Mouse (Mus musculus) midbrain, embryonic 15.5 days (tissue): ENCODE data around the gene Zbtb6. TPM values are rescaled to one million over a fixed set of nuclear protein-coding genes. Genes with fewer than 3 reads are reported as not detected.
A peak's percentile ranks its signal among the peaks of the same experiment; 100 is the strongest.

Source experiments
- ATAC-seq: fragments of 200-750 bp; cut with Nextera tagmentation; replicated peaks from 2 replicates; pipeline ENCODE4 v1.8.0; 2017; ENCODE audit warnings: moderate TSS enrichment
- H3K27ac ChIP-seq: fragments of 300-500 bp; sonication (generic); 2 replicates; pipeline ENCODE4 v1.5.1; 2015; ENCODE audit warnings: mild to moderate bottlenecking, inconsistent platforms
- H3K27me3 ChIP-seq: fragments of 300-500 bp; sonication (generic); replicated peaks from 2 replicates; pipeline ENCODE4 v1.6.1; 2015; ENCODE audit warnings: inconsistent platforms
- H3K36me3 ChIP-seq: fragments of 300-500 bp; sonication (generic); replicated peaks from 2 replicates; pipeline ENCODE4 v1.6.1; 2015; ENCODE audit warnings: inconsistent platforms
- H3K4me1 ChIP-seq: fragments of 300-500 bp; sonication (generic); 2 replicates; pipeline ENCODE4 v1.6.1; 2015; ENCODE audit warnings: inconsistent platforms
- H3K4me2 ChIP-seq: fragments of 300-500 bp; sonication (generic); 2 replicates; pipeline ENCODE4 v1.6.1; 2015; ENCODE audit warnings: inconsistent platforms, mild to moderate bottlenecking, moderate library complexity
- H3K4me3 ChIP-seq: fragments of 300-500 bp; sonication (generic); 2 replicates; pipeline ENCODE4 v1.5.1; 2015; ENCODE audit warnings: mild to moderate bottlenecking, inconsistent platforms
- H3K9ac ChIP-seq: fragments of 300-500 bp; sonication (generic); 2 replicates; pipeline ENCODE4 v1.6.1; 2015; ENCODE audit warnings: mild to moderate bottlenecking, inconsistent platforms
- H3K9me3 ChIP-seq: fragments of 300-500 bp; sonication (generic); 2 replicates; pipeline ENCODE4 v1.6.1; 2016; ENCODE audit warnings: inconsistent platforms
- WGBS: fragments of 180-500 bp; shearing (Covaris S2); methylation state at CpG from one replicate; pipeline ENCODE4 v1.1.7; 2015; ENCODE audit warnings: mixed read lengths; 5-methylcytosine and 5-hydroxymethylcytosine counted together
- polyA plus RNA-seq: library from polyadenylated mRNA; unstranded; fragments of >200 nt; fragmentation: Nextera tagmentation; extraction: Ambion mirVana; gene quantifications from 2 replicates; pipeline ENCODE4 v1.2.1, GENCODE M21; 2015

Zbtb6 gene
- polyA plus RNA-seq: 15.6 and 17.5 TPM in 2 replicates

GRCm38 (mm10) chr2:37442611-37443591, at the start of gene Zbtb6, which contains the start of the genes Zbtb26 and Rabgap1:
TSS of gene Zbtb6 (minus strand) at chr2:37443171.
TSS of gene Zbtb26 (minus strand) at chr2:37443135.
TSS of gene Rabgap1 (plus strand) at chr2:37443279.
- H3K27me3 ChIP-seq: no peaks in the 10 kb centered on the region
- H3K27ac ChIP-seq: peak within 1 kb of the TSS; percentile 90
- WGBS: under 1% methylated on average over 51 of the region's 51 CpGs
- H3K4me3 ChIP-seq: peak within 1 kb of the TSS; percentile 91
- peaks cover 30% of the 10 kb centered on the region for H3K4me1 ChIP-seq
- no peaks in the 10 kb centered on the region for H3K9me3 ChIP-seq
- peak within 1 kb of the TSS; percentile 62 for H3K4me2 ChIP-seq
- H3K9ac ChIP-seq: peak within 1 kb of the TSS; percentile 96
- H3K36me3 ChIP-seq: no peaks in the 10 kb centered on the region
- ATAC-seq: peak; percentile 99

GRCm38 (mm10) chr2:37488956-37489355, 46.0 kb upstream of the Zbtb6 start:
- H3K4me2 ChIP-seq: no peak overlapping the region
- H3K27me3 ChIP-seq: no peaks in the 10 kb centered on the region
- H3K27ac ChIP-seq: no peak overlapping the region
- 96% methylated on average over 2 of the region's 2 CpGs for WGBS
- no peaks in the 10 kb centered on the region for H3K9me3 ChIP-seq
- ATAC-seq: no peak
- peaks cover 33% of the 10 kb centered on the region for H3K36me3 ChIP-seq
- no peak overlapping the region for H3K9ac ChIP-seq
- H3K4me1 ChIP-seq: no peaks in the 10 kb centered on the region
- H3K4me3 ChIP-seq: no peak overlapping the region

GRCm38 (mm10) chr2:37486408-37486807, 43.4 kb upstream of the Zbtb6 start:
- Histone ChIP-seq H3K9me3 (no peaks in the 10 kb centered on the region), H3K4me2 (no peak overlapping the region), H3K27ac (no peak overlapping the region), H3K9ac (no peak overlapping the region), H3K36me3 (peaks cover 33% of the 10 kb centered on the region), H3K4me1 (no peaks in the 10 kb centered on the region), H3K27me3 (no peaks in the 10 kb centered on the region), H3K4me3 (no peak overlapping the region)
- no peak for ATAC-seq

- no peak overlapping the region for H3K4me2 ChIP-seq
- no peaks in the 10 kb centered on the region for H3K4me1 ChIP-seq
- H3K36me3 ChIP-seq: peaks cover 32% of the 10 kb centered on the region
- 94% methylated on average over 1 of the region's 1 CpGs for WGBS
- no peak overlapping the region for H3K27ac ChIP-seq
- H3K4me3 ChIP-seq: no peak overlapping the region
- H3K9ac ChIP-seq: no peak overlapping the region
- no peak for ATAC-seq
- no peaks in the 10 kb centered on the region for H3K9me3 ChIP-seq
- no peaks in the 10 kb centered on the region for H3K27me3 ChIP-seq
Measured at GRCm38 (mm10) chr2:37485370-37485769, 42.4 kb upstream of the Zbtb6 start.

- no peak overlapping the region for H3K4me3 ChIP-seq
Measured at GRCm38 (mm10) chr2:37484165-37484564, 41.2 kb upstream of the Zbtb6 start.

GRCm38 (mm10) chr2:37480039-37480438, 37.1 kb upstream of the Zbtb6 start:
- Histone ChIP-seq H3K4me1 (no peaks in the 10 kb centered on the region), H3K27ac (no peak overlapping the region), H3K36me3 (peaks cover 38% of the 10 kb centered on the region), H3K4me2 (no peak overlapping the region), H3K4me3 (no peak overlapping the region), H3K27me3 (no peaks in the 10 kb centered on the region), H3K9ac (no peak overlapping the region), H3K9me3 (no peaks in the 10 kb centered on the region)
- no peak for ATAC-seq
- WGBS: 94% methylated on average over 2 of the region's 2 CpGs

More at GRCm38 (mm10) chr2:37484165-37484564, 41.2 kb upstream of the Zbtb6 start:
- ATAC-seq: no peak
- no peaks in the 10 kb centered on the region for H3K27me3 ChIP-seq
- peaks cover 20% of the 10 kb centered on the region for H3K36me3 ChIP-seq
- 90% methylated on average over 2 of the region's 2 CpGs for WGBS
- H3K27ac ChIP-seq: no peak overlapping the region
- H3K4me1 ChIP-seq: no peaks in the 10 kb centered on the region
- H3K4me2 ChIP-seq: no peak overlapping the region
- H3K9me3 ChIP-seq: no peaks in the 10 kb centered on the region
- H3K9ac ChIP-seq: no peak overlapping the region

- H3K36me3 ChIP-seq: peaks cover 40% of the 10 kb centered on the region
- H3K27ac ChIP-seq: no peak overlapping the region
- no peaks in the 10 kb centered on the region for H3K9me3 ChIP-seq
- no peak overlapping the region for H3K4me3 ChIP-seq
- no peak overlapping the region for H3K4me2 ChIP-seq
- no peak overlapping the region for H3K9ac ChIP-seq
- no peaks in the 10 kb centered on the region for H3K4me1 ChIP-seq
- no peak for ATAC-seq
- no peaks in the 10 kb centered on the region for H3K27me3 ChIP-seq
Measured at GRCm38 (mm10) chr2:37479559-37479958, 36.6 kb upstream of the Zbtb6 start.

GRCm38 (mm10) chr2:37466266-37466665, 23.3 kb upstream of the Zbtb6 start:
- H3K4me3 ChIP-seq: no peak overlapping the region
- H3K9ac ChIP-seq: no peak overlapping the region
- no peaks in the 10 kb centered on the region for H3K9me3 ChIP-seq
- H3K36me3 ChIP-seq: peaks cover 8% of the 10 kb centered on the region; the same call in 1 of the 2 replicates
- no peaks in the 10 kb centered on the region for H3K27me3 ChIP-seq
- no peak overlapping the region for H3K27ac ChIP-seq
- WGBS: 96% methylated on average over 4 of the region's 4 CpGs
- no peaks in the 10 kb centered on the region for H3K4me1 ChIP-seq
- H3K4me2 ChIP-seq: no peak overlapping the region
- ATAC-seq: no peak

- Histone ChIP-seq H3K36me3 (no peaks in the 10 kb centered on the region), H3K9me3 (no peaks in the 10 kb centered on the region), H3K4me3 (no peak overlapping the region), H3K4me2 (no peak overlapping the region), H3K27me3 (no peaks in the 10 kb centered on the region), H3K4me1 (no peaks in the 10 kb centered on the region), H3K27ac (no peak overlapping the region), H3K9ac (no peak overlapping the region)
- no peak for ATAC-seq
- WGBS: 95% methylated on average over 4 of the region's 4 CpGs
Measured at GRCm38 (mm10) chr2:37460707-37461106, 17.7 kb upstream of the Zbtb6 start.

GRCm38 (mm10) chr2:37452376-37452760, 9.4 kb upstream of the Zbtb6 start:
- Histone ChIP-seq H3K4me2 (peak overlapping the region; percentile 64), H3K27ac (peak overlapping the region; percentile 88), H3K9ac (peak overlapping the region; percentile 83), H3K4me1 (peaks cover 23% of the 10 kb centered on the region), H3K9me3 (no peaks in the 10 kb centered on the region), H3K4me3 (peak overlapping the region; percentile 82), H3K27me3 (no peaks in the 10 kb centered on the region), H3K36me3 (no peaks in the 10 kb centered on the region)
- WGBS: under 1% methylated on average over 23 of the region's 24 CpGs
- ATAC-seq: peak; percentile 89

- peak overlapping the region; percentile 88 for H3K27ac ChIP-seq
- H3K4me1 ChIP-seq: peaks cover 23% of the 10 kb centered on the region
- no peaks in the 10 kb centered on the region for H3K9me3 ChIP-seq
- H3K36me3 ChIP-seq: no peaks in the 10 kb centered on the region
- peak overlapping the region; percentile 82 for H3K4me3 ChIP-seq
- peak overlapping the region; percentile 64 for H3K4me2 ChIP-seq
- H3K9ac ChIP-seq: peak overlapping the region; percentile 83
- H3K27me3 ChIP-seq: no peaks in the 10 kb centered on the region
- 8% methylated on average over 37 of the region's 44 CpGs for WGBS
- ATAC-seq: peak; percentile 98
Measured at GRCm38 (mm10) chr2:37451667-37452375, 8.8 kb upstream of the Zbtb6 start.

- H3K9me3 ChIP-seq: no peaks in the 10 kb centered on the region
- peak overlapping the region; percentile 96 for H3K27ac ChIP-seq
- H3K4me2 ChIP-seq: peak overlapping the region; percentile 80
- peak; percentile 40 for ATAC-seq
- H3K4me3 ChIP-seq: peak overlapping the region; percentile 74
- H3K9ac ChIP-seq: peak overlapping the region; percentile 76
- 17% methylated on average over 7 of the region's 7 CpGs for WGBS
- peaks cover 21% of the 10 kb centered on the region for H3K4me1 ChIP-seq
- peaks cover 7% of the 10 kb centered on the region; the same call in 1 of the 2 replicates for H3K36me3 ChIP-seq
- no peaks in the 10 kb centered on the region for H3K27me3 ChIP-seq
Measured at GRCm38 (mm10) chr2:37431609-37432008, 11.4 kb downstream of the Zbtb6 start.
